Mouse (Mus musculus) forebrain, embryonic 13.5 days (tissue): ENCODE results near the gene Harbi1. TPM values are rescaled to one million over a fixed set of nuclear protein-coding genes. Genes with fewer than 3 reads are reported as not detected.
A peak's percentile ranks its signal among the peaks of the same experiment; 100 is the strongest.

Source experiments
- ATAC-seq: fragments of 200-750 bp; cut with Nextera tagmentation; 2 replicates; pipeline ENCODE4 v1.8.0; 2017
- H3K27ac ChIP-seq: fragments of 300-500 bp; sonication (generic); 2 replicates; pipeline ENCODE4 v1.5.1; 2015; ENCODE audit warnings: inconsistent platforms, mild to moderate bottlenecking, moderate library complexity
- H3K27me3 ChIP-seq: fragments of 300-500 bp; sonication (generic); 2 replicates; pipeline ENCODE4 v1.6.1; 2015; ENCODE audit warnings: mild to moderate bottlenecking, inconsistent platforms
- H3K36me3 ChIP-seq: fragments of 300-500 bp; sonication (generic); 2 replicates; pipeline ENCODE4 v1.6.1; 2015; ENCODE audit warnings: mild to moderate bottlenecking, inconsistent platforms; ENCODE audit not compliant: poor library complexity, severe bottlenecking
- H3K4me1 ChIP-seq: fragments of 300-500 bp; sonication (generic); 2 replicates; pipeline ENCODE4 v1.6.1; 2015; ENCODE audit warnings: inconsistent platforms
- H3K4me2 ChIP-seq: fragments of 300-500 bp; sonication (generic); 2 replicates; pipeline ENCODE4 v1.6.1; 2015; ENCODE audit warnings: inconsistent platforms, mild to moderate bottlenecking, moderate library complexity
- H3K4me3 ChIP-seq: fragments of 300-500 bp; sonication (generic); 2 replicates; pipeline ENCODE4 v1.5.1; 2015; ENCODE audit warnings: mild to moderate bottlenecking, inconsistent platforms
- H3K9ac ChIP-seq: fragments of 300-500 bp; sonication (generic); 2 replicates; pipeline ENCODE4 v1.6.1; 2015; ENCODE audit warnings: mild to moderate bottlenecking, inconsistent platforms
- H3K9me3 ChIP-seq: fragments of 300-500 bp; sonication (generic); replicated peaks from 2 replicates; pipeline ENCODE4 v1.6.1; 2016; ENCODE audit warnings: inconsistent platforms
- WGBS: fragments of 180-500 bp; shearing (Covaris S2); methylation state at CpG from one replicate; pipeline ENCODE4 v1.1.7; 2015; 5-methylcytosine and 5-hydroxymethylcytosine counted together
- polyA plus RNA-seq: library from polyadenylated mRNA; unstranded; fragments of >200 nt; fragmentation: Nextera tagmentation; extraction: Ambion mirVana; gene quantifications from 2 replicates; pipeline ENCODE4 v1.2.1, GENCODE M21; 2015

Harbi1 gene
- polyA plus RNA-seq, 1 experiment from 2014 or later = 21.2 TPM

GRCm38 (mm10) chr2:91683919-91684318 lies 26.7 kb upstream of the Harbi1 start:
- no peaks in the 10 kb centered on the region for H3K27me3 ChIP-seq
- WGBS = 82% methylated on average over 8 of the region's 8 CpGs
- no peak for ATAC-seq
- H3K4me2 ChIP-seq = no peak overlapping the region
- H3K4me3 ChIP-seq = no peak overlapping the region
- H3K27ac ChIP-seq = no peak overlapping the region
- H3K4me1 ChIP-seq = no peaks in the 10 kb centered on the region
- no peaks in the 10 kb centered on the region for H3K9me3 ChIP-seq
- no peak overlapping the region for H3K9ac ChIP-seq
- H3K36me3 ChIP-seq = peaks cover 88% of the 10 kb centered on the region

DNA sequence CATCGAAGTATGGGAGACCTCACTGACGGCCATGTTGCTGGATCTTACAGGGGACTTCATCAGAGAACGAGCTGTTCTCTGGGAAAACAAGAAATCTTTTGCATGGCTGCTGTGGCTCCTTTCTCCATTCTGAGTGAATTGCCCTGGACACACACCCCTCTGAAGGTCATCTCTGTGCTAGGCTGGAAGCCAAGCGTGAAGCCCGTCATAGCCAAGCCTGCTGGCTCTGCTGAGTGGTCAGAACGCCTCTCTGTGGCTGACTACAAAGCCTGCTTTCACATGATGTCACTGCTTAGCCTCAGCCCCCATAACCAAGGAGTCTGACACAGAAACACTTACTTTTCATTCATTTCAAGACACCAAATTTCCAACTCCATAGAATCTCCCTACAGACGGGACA lies 21.2 kb upstream of the Harbi1 start:
- ATAC-seq = no peak
- peaks cover 56% of the 10 kb centered on the region for H3K36me3 ChIP-seq
- 84% methylated on average over 7 of the region's 7 CpGs for WGBS

DNA sequence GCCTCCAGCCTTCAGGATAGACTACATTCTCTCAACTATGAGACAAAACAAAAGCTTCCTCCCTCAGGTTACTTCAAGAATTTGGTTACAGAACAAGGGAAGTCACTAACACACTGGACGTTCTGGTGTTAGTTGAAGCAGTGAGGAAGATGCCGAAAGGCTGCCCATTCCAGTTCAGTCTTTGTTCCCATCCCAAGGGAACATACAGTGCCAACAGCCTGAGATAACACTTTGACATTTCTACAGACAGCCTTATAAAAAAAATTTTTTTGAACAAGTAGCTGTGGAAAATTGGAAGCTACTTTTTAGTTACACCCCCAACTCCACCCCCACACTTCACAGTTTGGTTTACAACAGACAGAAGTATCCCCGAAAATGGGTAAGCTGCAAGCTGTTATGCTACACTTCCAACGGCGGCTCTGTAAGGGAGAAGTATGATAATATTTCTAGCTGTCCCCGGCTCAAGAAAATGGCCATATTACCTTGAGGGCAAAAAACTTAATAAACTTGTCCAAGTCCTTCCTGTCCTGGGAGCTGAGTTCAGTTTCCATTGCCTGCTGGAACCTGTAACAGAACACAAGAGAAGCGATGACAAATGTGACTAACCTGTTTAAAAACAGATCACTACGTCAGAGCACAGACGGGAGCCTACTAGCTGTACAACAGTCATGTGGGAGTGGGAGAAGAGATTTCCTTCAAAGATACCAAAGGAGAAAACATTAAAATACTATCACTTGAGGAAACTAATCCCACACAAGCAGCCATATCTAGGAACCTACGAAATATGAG lies 15.0 kb upstream of the Harbi1 start:
- Histone ChIP-seq H3K4me1 (no peaks in the 10 kb centered on the region), H3K9ac (no peak overlapping the region), H3K9me3 (no peaks in the 10 kb centered on the region), H3K36me3 (peaks cover 26% of the 10 kb centered on the region), H3K27me3 (no peaks in the 10 kb centered on the region), H3K4me2 (no peak overlapping the region), H3K27ac (no peak overlapping the region), H3K4me3 (no peak overlapping the region)
- WGBS = 92% methylated on average over 10 of the region's 10 CpGs
- no peak for ATAC-seq

More for the DNA sequence above, 21.2 kb upstream of the Harbi1 start:
- Histone ChIP-seq H3K4me2 (no peak overlapping the region), H3K27ac (no peak overlapping the region), H3K9me3 (no peaks in the 10 kb centered on the region), H3K4me1 (no peaks in the 10 kb centered on the region), H3K4me3 (no peak overlapping the region), H3K9ac (no peak overlapping the region), H3K27me3 (no peaks in the 10 kb centered on the region)

DNA sequence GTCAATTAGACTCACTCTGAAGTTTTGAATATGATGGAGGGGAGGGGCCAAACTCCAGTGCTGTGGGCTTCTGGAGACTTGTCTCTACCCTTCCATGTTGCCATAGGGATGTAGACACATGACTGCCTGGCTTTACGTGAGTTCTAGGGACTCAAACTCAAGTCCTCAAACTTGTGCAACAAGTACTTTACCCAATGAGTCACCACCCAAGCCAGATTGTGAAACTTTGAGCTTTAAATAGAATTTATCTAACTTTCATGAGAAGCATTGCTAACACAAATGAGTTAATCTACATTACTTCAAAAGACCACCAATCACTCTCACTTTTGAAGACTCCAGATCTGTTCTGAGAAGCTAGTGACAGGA lies 14.4 kb upstream of the Harbi1 start:
- H3K4me3 ChIP-seq = no peak overlapping the region
- no peaks in the 10 kb centered on the region for H3K27me3 ChIP-seq
- 94% methylated on average over 1 of the region's 1 CpGs for WGBS
- H3K27ac ChIP-seq = no peak overlapping the region
- no peak overlapping the region for H3K4me2 ChIP-seq
- H3K4me1 ChIP-seq = no peaks in the 10 kb centered on the region
- H3K36me3 ChIP-seq = peaks cover 26% of the 10 kb centered on the region
- no peak overlapping the region for H3K9ac ChIP-seq
- H3K9me3 ChIP-seq = no peaks in the 10 kb centered on the region
- ATAC-seq = no peak

- Histone ChIP-seq H3K9me3 (no peaks in the 10 kb centered on the region), H3K4me1 (no peaks in the 10 kb centered on the region), H3K4me2 (no peak overlapping the region), H3K36me3 (peaks cover 11% of the 10 kb centered on the region; the same call in 1 of the 2 replicates), H3K27ac (no peak overlapping the region), H3K27me3 (no peaks in the 10 kb centered on the region), H3K9ac (no peak overlapping the region), H3K4me3 (no peak overlapping the region)
- 73% methylated on average over 1 of the region's 1 CpGs for WGBS
- ATAC-seq = no peak
These were observed 11.4 kb upstream of the Harbi1 start for GRCm38 (mm10) chr2:91699225-91699624.

DNA sequence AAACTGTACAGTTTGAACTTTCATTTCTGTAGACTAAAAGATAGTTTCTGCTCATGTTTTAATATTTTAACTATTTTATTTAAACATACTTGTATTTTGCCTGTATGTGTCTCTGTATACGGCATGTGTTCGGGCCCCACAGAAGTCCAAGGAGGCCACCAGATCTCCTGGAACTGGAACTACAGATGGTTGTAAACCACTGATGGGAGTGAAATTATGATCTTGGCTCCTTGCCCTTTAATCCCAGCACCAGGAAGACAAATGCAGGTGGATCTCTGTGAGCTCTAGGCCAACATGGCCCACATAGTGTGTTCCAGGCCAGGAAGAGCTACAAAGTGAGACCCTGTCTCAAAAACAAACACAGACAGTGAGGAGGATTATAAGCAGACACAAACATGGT lies 9.3 kb upstream of the Harbi1 start:
- H3K4me1 ChIP-seq = no peaks in the 10 kb centered on the region
- H3K4me2 ChIP-seq = no peak overlapping the region
- H3K36me3 ChIP-seq = no peaks in the 10 kb centered on the region
- H3K9ac ChIP-seq = no peak overlapping the region
- H3K9me3 ChIP-seq = no peaks in the 10 kb centered on the region
- H3K4me3 ChIP-seq = no peak overlapping the region
- H3K27ac ChIP-seq = no peak overlapping the region
- 97% methylated on average over 2 of the region's 2 CpGs for WGBS
- no peaks in the 10 kb centered on the region for H3K27me3 ChIP-seq
- no peak for ATAC-seq

DNA sequence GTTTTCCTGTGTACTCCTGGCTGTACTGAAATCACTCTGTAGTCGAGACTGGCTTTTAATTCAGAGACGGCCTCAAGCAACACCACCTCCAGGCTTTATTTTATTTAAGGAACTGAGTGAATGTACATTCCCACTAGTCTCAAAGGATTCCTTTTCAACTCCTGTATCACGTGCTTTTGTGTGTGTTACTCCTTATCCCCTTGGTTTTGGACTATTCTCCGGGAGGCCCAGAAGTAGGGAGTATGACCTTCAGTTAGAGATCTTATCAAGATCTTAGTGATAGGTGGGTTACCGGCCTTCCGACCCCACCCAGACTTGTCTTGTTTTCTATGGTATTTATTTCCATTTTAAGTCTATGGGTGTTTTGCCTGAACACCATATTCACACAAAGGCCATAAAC lies 4.9 kb upstream of the Harbi1 start:
- 89% methylated on average over 6 of the region's 6 CpGs for WGBS

GRCm38 (mm10) chr2:91706456-91706855 lies 4.2 kb upstream of the Harbi1 start:
- H3K9ac ChIP-seq = no peak overlapping the region

More for the DNA sequence above, 4.9 kb upstream of the Harbi1 start:
- no peak for ATAC-seq
- Histone ChIP-seq H3K27ac (no peak overlapping the region), H3K36me3 (no peaks in the 10 kb centered on the region), H3K4me1 (peaks cover 10% of the 10 kb centered on the region), H3K27me3 (no peaks in the 10 kb centered on the region), H3K4me3 (no peak overlapping the region), H3K4me2 (no peak overlapping the region), H3K9ac (no peak overlapping the region), H3K9me3 (no peaks in the 10 kb centered on the region)

GRCm38 (mm10) chr2:91708361-91708760 lies 2.3 kb upstream of the Harbi1 start:
- 97% methylated on average over 6 of the region's 6 CpGs for WGBS
- Histone ChIP-seq H3K9me3 (no peaks in the 10 kb centered on the region), H3K27me3 (no peaks in the 10 kb centered on the region), H3K9ac (no peak overlapping the region), H3K36me3 (no peaks in the 10 kb centered on the region), H3K4me1 (peaks cover 26% of the 10 kb centered on the region), H3K4me2 (no peak overlapping the region), H3K27ac (no peak overlapping the region), H3K4me3 (no peak overlapping the region)
- ATAC-seq = no peak

More at GRCm38 (mm10) chr2:91706456-91706855, 4.2 kb upstream of the Harbi1 start:
- Histone ChIP-seq H3K27me3 (no peaks in the 10 kb centered on the region), H3K4me2 (no peak overlapping the region), H3K36me3 (no peaks in the 10 kb centered on the region), H3K4me1 (peaks cover 13% of the 10 kb centered on the region), H3K27ac (no peak overlapping the region), H3K4me3 (no peak overlapping the region), H3K9me3 (no peaks in the 10 kb centered on the region)
- ATAC-seq = no peak

- 4% methylated on average over 8 of the region's 8 CpGs for WGBS
- peak overlapping the region; percentile 52 for H3K27ac ChIP-seq
- peak overlapping the region; percentile 88 for H3K9ac ChIP-seq
- H3K36me3 ChIP-seq = peaks cover 7% of the 10 kb centered on the region; the same call in 1 of the 2 replicates
- no peaks in the 10 kb centered on the region for H3K9me3 ChIP-seq
- no peak for ATAC-seq
- H3K27me3 ChIP-seq = no peaks in the 10 kb centered on the region
- H3K4me3 ChIP-seq = peak overlapping the region; percentile 99
- H3K4me2 ChIP-seq = peak overlapping the region; percentile 94
- peaks cover 26% of the 10 kb centered on the region for H3K4me1 ChIP-seq
These were observed 739 bp downstream of the Harbi1 start for GRCm38 (mm10) chr2:91711256-91711925.

DNA sequence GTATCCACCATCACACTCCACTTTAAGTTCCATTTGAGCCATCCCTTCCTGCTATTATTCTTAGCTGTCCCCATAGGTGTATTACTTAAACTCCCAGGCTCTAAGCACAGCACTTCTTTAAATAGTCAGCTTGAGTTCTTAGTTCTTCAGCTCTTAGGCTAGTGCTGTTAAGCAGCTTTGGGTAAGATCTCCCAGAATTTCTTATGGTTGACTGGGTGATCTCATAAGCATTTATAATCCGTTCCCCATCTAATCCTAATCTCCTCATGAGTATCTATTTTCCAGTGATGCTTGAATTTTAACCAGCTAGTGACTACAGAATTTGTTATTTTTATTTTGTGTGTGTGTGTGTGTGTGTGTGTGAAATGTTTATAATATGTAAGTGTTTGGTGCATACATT lies 4.3 kb downstream of the Harbi1 start:
- no peak for ATAC-seq
- no peaks in the 10 kb centered on the region for H3K27me3 ChIP-seq
- WGBS = 71% methylated on average over 1 of the region's 1 CpGs
- no peak overlapping the region for H3K9ac ChIP-seq
- no peak overlapping the region for H3K4me3 ChIP-seq
- peaks cover 17% of the 10 kb centered on the region for H3K4me1 ChIP-seq
- no peak overlapping the region for H3K4me2 ChIP-seq
- H3K27ac ChIP-seq = no peak overlapping the region
- H3K9me3 ChIP-seq = no peaks in the 10 kb centered on the region
- H3K36me3 ChIP-seq = peaks cover 7% of the 10 kb centered on the region; the same call in 1 of the 2 replicates

- Histone ChIP-seq H3K4me3 (no peak overlapping the region), H3K36me3 (peaks cover 20% of the 10 kb centered on the region), H3K9ac (no peak overlapping the region), H3K27me3 (no peaks in the 10 kb centered on the region), H3K4me2 (no peak overlapping the region), H3K27ac (no peak overlapping the region), H3K9me3 (no peaks in the 10 kb centered on the region), H3K4me1 (no peaks in the 10 kb centered on the region)
- 87% methylated on average over 6 of the region's 6 CpGs for WGBS
- ATAC-seq = no peak
These were observed 7.6 kb downstream of the Harbi1 start for GRCm38 (mm10) chr2:91718276-91718675.
